Mouse (Mus musculus): Measurements from ENCODE around the gene Slc9a1.

GRCm38 (mm10) chr4:133379046-133379347 lies 9.5 kb downstream of the Slc9a1 start:
- TF ChIP-seq CTCF (IDR thresholded peaks at IDR 0.05; ENCODE audit: low read depth): no peak
- no peak for TF ChIP-seq EP300 (IDR thresholded peaks at IDR 0.05; ENCODE audit: low read depth)

All from heart, postnatal 0 days (tissue).